Mouse (Mus musculus): ENCODE measurements at regions not wholly inside any gene's neighbourhood (a gene's known extent, or its start where the extent isn't known, plus 50 kb on each side); places are given as distances from the start of the nearest gene placed in this dataset.

GRCm38 (mm10) chr5:133131042-133131441 is 587.9 kb upstream of the Auts2 start:
- H3K4me3 ChIP-seq (ENCODE audit: low read depth, low read length) = no peak overlapping the region
- no peak overlapping the region for H3K4me2 ChIP-seq (replicated peaks; ENCODE audit: low read depth, low read length)
- H3K27ac ChIP-seq (ENCODE audit: low read length) = no peak overlapping the region
- H3K4me1 ChIP-seq (ENCODE audit: control insufficient read depth, insufficient read depth, low read length) = no peaks in the 10 kb centered on the region
- 90% methylated on average over 2 of the region's 2 CpGs for WGBS
- H3K9me3 ChIP-seq (ENCODE audit: control insufficient read depth, low read depth, low read length) = no peaks in the 10 kb centered on the region
- no peaks in the 10 kb centered on the region for H3K36me3 ChIP-seq (ENCODE audit: control insufficient read depth, insufficient read depth, low read length)
- H3K9ac ChIP-seq (replicated peaks; ENCODE audit: low read depth, low read length) = no peak overlapping the region
- no peaks in the 10 kb centered on the region for H3K27me3 ChIP-seq (ENCODE audit: control insufficient read depth, insufficient read depth, low read length)
- ATAC-seq (ENCODE audit: insufficient number of reproducible peaks, insufficient read depth, low FRiP score, low read depth) = no peak

GRCm38 (mm10) chr5:133130316-133130715 is 587.2 kb upstream of the Auts2 start:
- WGBS = 75% methylated on average over 6 of the region's 6 CpGs

GRCm38 (mm10) chr5:133124223-133124622 is 581.1 kb upstream of the Auts2 start:
- Histone ChIP-seq H3K27ac (ENCODE audit: low read length) (no peak overlapping the region), H3K9me3 (ENCODE audit: control insufficient read depth, low read depth, low read length) (no peaks in the 10 kb centered on the region), H3K4me2 (replicated peaks; ENCODE audit: low read depth, low read length) (no peak overlapping the region), H3K4me3 (ENCODE audit: low read depth, low read length) (no peak overlapping the region), H3K4me1 (ENCODE audit: control insufficient read depth, insufficient read depth, low read length) (no peaks in the 10 kb centered on the region), H3K9ac (replicated peaks; ENCODE audit: low read depth, low read length) (no peak overlapping the region), H3K36me3 (ENCODE audit: control insufficient read depth, insufficient read depth, low read length) (no peaks in the 10 kb centered on the region), H3K27me3 (ENCODE audit: control insufficient read depth, insufficient read depth, low read length) (no peaks in the 10 kb centered on the region)
- ATAC-seq (ENCODE audit: insufficient number of reproducible peaks, insufficient read depth, low FRiP score, low read depth) = no peak
- 95% methylated on average over 2 of the region's 2 CpGs for WGBS

More at GRCm38 (mm10) chr5:133130316-133130715, 587.2 kb upstream of the Auts2 start:
- Histone ChIP-seq H3K4me2 (replicated peaks; ENCODE audit: low read depth, low read length) (no peak overlapping the region), H3K4me1 (ENCODE audit: control insufficient read depth, insufficient read depth, low read length) (no peaks in the 10 kb centered on the region), H3K27me3 (ENCODE audit: control insufficient read depth, insufficient read depth, low read length) (no peaks in the 10 kb centered on the region), H3K9ac (replicated peaks; ENCODE audit: low read depth, low read length) (no peak overlapping the region), H3K9me3 (ENCODE audit: control insufficient read depth, low read depth, low read length) (no peaks in the 10 kb centered on the region), H3K4me3 (ENCODE audit: low read depth, low read length) (no peak overlapping the region), H3K36me3 (ENCODE audit: control insufficient read depth, insufficient read depth, low read length) (no peaks in the 10 kb centered on the region), H3K27ac (ENCODE audit: low read length) (no peak overlapping the region)
- no peak for ATAC-seq (ENCODE audit: insufficient number of reproducible peaks, insufficient read depth, low FRiP score, low read depth)

- Histone ChIP-seq H3K9ac (replicated peaks; ENCODE audit: low read depth, low read length) (no peak overlapping the region), H3K36me3 (ENCODE audit: control insufficient read depth, insufficient read depth, low read length) (no peaks in the 10 kb centered on the region), H3K4me1 (ENCODE audit: control insufficient read depth, insufficient read depth, low read length) (no peaks in the 10 kb centered on the region), H3K4me2 (replicated peaks; ENCODE audit: low read depth, low read length) (no peak overlapping the region), H3K4me3 (ENCODE audit: low read depth, low read length) (no peak overlapping the region), H3K9me3 (ENCODE audit: control insufficient read depth, low read depth, low read length) (no peaks in the 10 kb centered on the region), H3K27me3 (ENCODE audit: control insufficient read depth, insufficient read depth, low read length) (no peaks in the 10 kb centered on the region), H3K27ac (ENCODE audit: low read length) (no peak overlapping the region)
- no peak for ATAC-seq (ENCODE audit: insufficient number of reproducible peaks, insufficient read depth, low FRiP score, low read depth)
- 89% methylated on average over 4 of the region's 4 CpGs for WGBS
Measured at GRCm38 (mm10) chr5:133113946-133114345, 570.8 kb upstream of the Auts2 start.

DNA sequence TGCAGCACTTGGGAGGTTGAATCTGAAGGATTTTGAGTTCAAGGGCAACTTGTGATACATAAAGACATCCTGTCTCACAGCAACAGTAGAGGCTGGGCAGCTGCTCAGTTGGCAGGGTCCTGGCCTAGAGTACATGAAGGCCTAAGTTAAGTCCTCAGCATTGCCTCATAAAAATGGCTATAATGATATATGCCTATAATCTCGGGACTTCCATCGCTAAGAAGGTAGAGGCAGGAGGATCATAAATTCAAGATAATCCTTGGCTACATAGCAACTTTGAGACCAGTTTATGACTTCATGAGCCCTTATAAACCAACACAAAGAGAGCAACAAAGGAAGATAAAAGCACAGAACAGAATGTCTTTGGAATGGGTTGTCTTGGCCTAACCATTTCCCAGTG is 570.0 kb upstream of the Auts2 start:
- no peaks in the 10 kb centered on the region for H3K36me3 ChIP-seq (ENCODE audit: control insufficient read depth, insufficient read depth, low read length)
- H3K4me3 ChIP-seq (ENCODE audit: low read depth, low read length) = no peak overlapping the region
- no peaks in the 10 kb centered on the region for H3K4me1 ChIP-seq (ENCODE audit: control insufficient read depth, insufficient read depth, low read length)
- H3K9ac ChIP-seq (replicated peaks; ENCODE audit: low read depth, low read length) = no peak overlapping the region
- no peaks in the 10 kb centered on the region for H3K27me3 ChIP-seq (ENCODE audit: control insufficient read depth, insufficient read depth, low read length)
- 91% methylated on average over 2 of the region's 2 CpGs for WGBS
- no peaks in the 10 kb centered on the region for H3K9me3 ChIP-seq (ENCODE audit: control insufficient read depth, low read depth, low read length)
- no peak for ATAC-seq (ENCODE audit: insufficient number of reproducible peaks, insufficient read depth, low FRiP score, low read depth)
- no peak overlapping the region for H3K4me2 ChIP-seq (replicated peaks; ENCODE audit: low read depth, low read length)
- no peak overlapping the region for H3K27ac ChIP-seq (ENCODE audit: low read length)

GRCm38 (mm10) chr5:133106691-133107354 is 563.7 kb upstream of the Auts2 start:
- 44% methylated on average over 8 of the region's 8 CpGs for WGBS
- Histone ChIP-seq H3K27me3 (ENCODE audit: control insufficient read depth, insufficient read depth, low read length) (no peaks in the 10 kb centered on the region), H3K27ac (ENCODE audit: low read length) (no peak overlapping the region), H3K36me3 (ENCODE audit: control insufficient read depth, insufficient read depth, low read length) (no peaks in the 10 kb centered on the region), H3K9ac (replicated peaks; ENCODE audit: low read depth, low read length) (no peak overlapping the region), H3K9me3 (ENCODE audit: control insufficient read depth, low read depth, low read length) (no peaks in the 10 kb centered on the region), H3K4me3 (ENCODE audit: low read depth, low read length) (no peak overlapping the region), H3K4me2 (replicated peaks; ENCODE audit: low read depth, low read length) (no peak overlapping the region), H3K4me1 (ENCODE audit: control insufficient read depth, insufficient read depth, low read length) (no peaks in the 10 kb centered on the region)
- no peak for ATAC-seq (ENCODE audit: insufficient number of reproducible peaks, insufficient read depth, low FRiP score, low read depth)

GRCm38 (mm10) chr5:133096340-133096739 is 553.2 kb upstream of the Auts2 start:
- Histone ChIP-seq H3K27ac (ENCODE audit: low read length) (no peak overlapping the region), H3K36me3 (ENCODE audit: control insufficient read depth, insufficient read depth, low read length) (no peaks in the 10 kb centered on the region), H3K4me2 (replicated peaks; ENCODE audit: low read depth, low read length) (no peak overlapping the region), H3K9ac (replicated peaks; ENCODE audit: low read depth, low read length) (no peak overlapping the region), H3K27me3 (ENCODE audit: control insufficient read depth, insufficient read depth, low read length) (no peaks in the 10 kb centered on the region), H3K9me3 (ENCODE audit: control insufficient read depth, low read depth, low read length) (no peaks in the 10 kb centered on the region), H3K4me1 (ENCODE audit: control insufficient read depth, insufficient read depth, low read length) (no peaks in the 10 kb centered on the region), H3K4me3 (ENCODE audit: low read depth, low read length) (no peak overlapping the region)
- no peak for ATAC-seq (ENCODE audit: insufficient number of reproducible peaks, insufficient read depth, low FRiP score, low read depth)
- 29% methylated on average over 1 of the region's 1 CpGs for WGBS

GRCm38 (mm10) chr5:133084859-133085258 is 541.7 kb upstream of the Auts2 start:
- no peak for ATAC-seq (ENCODE audit: insufficient number of reproducible peaks, insufficient read depth, low FRiP score, low read depth)
- WGBS = 60% methylated on average over 1 of the region's 1 CpGs
- H3K4me2 ChIP-seq (replicated peaks; ENCODE audit: low read depth, low read length) = no peak overlapping the region

GRCm38 (mm10) chr5:133080751-133081150 is 537.6 kb upstream of the Auts2 start:
- Histone ChIP-seq H3K4me1 (ENCODE audit: control insufficient read depth, insufficient read depth, low read length) (no peaks in the 10 kb centered on the region), H3K27ac (ENCODE audit: low read length) (no peak overlapping the region), H3K9ac (replicated peaks; ENCODE audit: low read depth, low read length) (no peak overlapping the region), H3K9me3 (ENCODE audit: control insufficient read depth, low read depth, low read length) (no peaks in the 10 kb centered on the region), H3K4me2 (replicated peaks; ENCODE audit: low read depth, low read length) (no peak overlapping the region), H3K36me3 (ENCODE audit: control insufficient read depth, insufficient read depth, low read length) (no peaks in the 10 kb centered on the region), H3K27me3 (ENCODE audit: control insufficient read depth, insufficient read depth, low read length) (no peaks in the 10 kb centered on the region), H3K4me3 (ENCODE audit: low read depth, low read length) (no peak overlapping the region)
- no peak for ATAC-seq (ENCODE audit: insufficient number of reproducible peaks, insufficient read depth, low FRiP score, low read depth)
- WGBS = 89% methylated on average over 2 of the region's 2 CpGs

More at GRCm38 (mm10) chr5:133084859-133085258, 541.7 kb upstream of the Auts2 start:
- Histone ChIP-seq H3K9ac (replicated peaks; ENCODE audit: low read depth, low read length) (no peak overlapping the region), H3K4me1 (ENCODE audit: control insufficient read depth, insufficient read depth, low read length) (no peaks in the 10 kb centered on the region), H3K4me3 (ENCODE audit: low read depth, low read length) (no peak overlapping the region), H3K27me3 (ENCODE audit: control insufficient read depth, insufficient read depth, low read length) (no peaks in the 10 kb centered on the region), H3K36me3 (ENCODE audit: control insufficient read depth, insufficient read depth, low read length) (no peaks in the 10 kb centered on the region), H3K9me3 (ENCODE audit: control insufficient read depth, low read depth, low read length) (no peaks in the 10 kb centered on the region), H3K27ac (ENCODE audit: low read length) (no peak overlapping the region)
